ENCODE assay signal across 20 mouse cellular contexts in genomic region chr7:91443377-91443714, GRCm38 (mm10).
DNase-seq lines count a peak whose midpoint lies in the region; ATAC-seq lines count a peak whose summit lies in the region.
"Had no signal": no experiment of that assay in that cellular context is flagged by ENCODE, and none has a peak within 500 bp of the region (broad histone marks: within the 10 kb centered on the region; RNA-seq: fewer than 3 reads in every experiment).

No protein-coding gene starts in this region.

- no peak overlapping the region for H3K27ac ChIP-seq in neural tube, embryonic 11.5 days (ENCODE audit: low read depth, low read length)
- H3K27ac ChIP-seq in hindbrain, embryonic 11.5 days (ENCODE audit: low read depth, low read length): no peak overlapping the region
- peak overlapping the region; percentile 78 for H3K27ac ChIP-seq in midbrain, embryonic 13.5 days
- H3K27ac ChIP-seq in neural tube, embryonic 15.5 days (replicated peaks): peak overlapping the region; percentile 29
- H3K27ac ChIP-seq: embryonic facial prominence, embryonic 15.5 days had no signal

- H3K4me1 ChIP-seq in neural tube, embryonic 11.5 days (ENCODE audit: control insufficient read depth, insufficient read depth, low read length): no peaks in the 10 kb centered on the region
- H3K4me1 ChIP-seq in hindbrain, embryonic 11.5 days (replicated peaks; ENCODE audit: control insufficient read depth, insufficient read depth, low read length): no peaks in the 10 kb centered on the region
- H3K4me1 ChIP-seq in midbrain, embryonic 13.5 days (replicated peaks): peaks cover 17% of the 10 kb centered on the region
- H3K4me1 ChIP-seq in neural tube, embryonic 15.5 days: peaks cover 9% of the 10 kb centered on the region
- H3K4me1 ChIP-seq: embryonic facial prominence, embryonic 15.5 days had no signal

- no peaks in the 10 kb centered on the region for H3K27me3 ChIP-seq in neural tube, embryonic 11.5 days (ENCODE audit: control insufficient read depth, insufficient read depth, low read length)
- H3K27me3 ChIP-seq in hindbrain, embryonic 11.5 days (ENCODE audit: control insufficient read depth, insufficient read depth, low read length): no peaks in the 10 kb centered on the region
- no peaks in the 10 kb centered on the region for H3K27me3 ChIP-seq in midbrain, embryonic 13.5 days
- H3K27me3 ChIP-seq in neural tube, embryonic 15.5 days (replicated peaks): no peaks in the 10 kb centered on the region
- H3K27me3 ChIP-seq: embryonic facial prominence, embryonic 15.5 days; Patski had no signal

- H3K36me3 ChIP-seq in neural tube, embryonic 11.5 days (ENCODE audit: control insufficient read depth, insufficient read depth, low read length): no peaks in the 10 kb centered on the region
- H3K36me3 ChIP-seq in hindbrain, embryonic 11.5 days (ENCODE audit: control insufficient read depth, insufficient read depth, low read length): no peaks in the 10 kb centered on the region
- H3K36me3 ChIP-seq in midbrain, embryonic 13.5 days: no peaks in the 10 kb centered on the region
- H3K36me3 ChIP-seq in neural tube, embryonic 15.5 days: no peaks in the 10 kb centered on the region
- H3K36me3 ChIP-seq: embryonic facial prominence, embryonic 15.5 days had no signal

- no peak overlapping the region for H3K9ac ChIP-seq in neural tube, embryonic 11.5 days (ENCODE audit: low read length)
- H3K9ac ChIP-seq in hindbrain, embryonic 11.5 days (ENCODE audit: low read depth, low read length): no peak overlapping the region
- no peak overlapping the region for H3K9ac ChIP-seq in midbrain, embryonic 13.5 days (replicated peaks)
- H3K9ac ChIP-seq in neural tube, embryonic 15.5 days (replicated peaks): no peak overlapping the region
- H3K9ac ChIP-seq: embryonic facial prominence, embryonic 15.5 days had no signal

- H3K9me3 ChIP-seq in neural tube, embryonic 11.5 days (ENCODE audit: control insufficient read depth, low read length): no peaks in the 10 kb centered on the region
- H3K9me3 ChIP-seq in hindbrain, embryonic 11.5 days (ENCODE audit: control insufficient read depth, low read length): no peaks in the 10 kb centered on the region
- no peaks in the 10 kb centered on the region for H3K9me3 ChIP-seq in midbrain, embryonic 13.5 days
- H3K9me3 ChIP-seq in neural tube, embryonic 15.5 days (replicated peaks): no peaks in the 10 kb centered on the region
- H3K9me3 ChIP-seq: embryonic facial prominence, embryonic 15.5 days had no signal

- no peak overlapping the region for H3K4me2 ChIP-seq in neural tube, embryonic 11.5 days (ENCODE audit: low read depth)
- no peak overlapping the region for H3K4me2 ChIP-seq in hindbrain, embryonic 11.5 days (replicated peaks; ENCODE audit: low read depth, low read length)
- peak overlapping the region; percentile 6; the same call in 1 of the 2 replicates for H3K4me2 ChIP-seq in midbrain, embryonic 13.5 days (replicated peaks)
- H3K4me2 ChIP-seq in neural tube, embryonic 15.5 days: peak overlapping the region; percentile 28; the same call in 1 of the 2 replicates
- H3K4me2 ChIP-seq: embryonic facial prominence, embryonic 15.5 days had no signal

- WGBS in neural tube, embryonic 11.5 days: 72% methylated on average over 5 of the region's 5 CpGs
- WGBS in hindbrain, embryonic 11.5 days: 60% methylated on average over 5 of the region's 5 CpGs
- WGBS in midbrain, embryonic 13.5 days: 47% methylated on average over 5 of the region's 5 CpGs
- WGBS in neural tube, embryonic 15.5 days: 52% methylated on average over 5 of the region's 5 CpGs

- ATAC-seq in neural tube, embryonic 11.5 days (ENCODE audit: insufficient read depth, low FRiP score, low TSS enrichment): 0 out of 2 replicates have a peak, but pooled peaks have one; percentile 3
- peak; percentile 36 for ATAC-seq in hindbrain, embryonic 11.5 days (ENCODE audit: low FRiP score)
- peak; percentile 21; the same call in 1 of the 2 replicates for ATAC-seq in midbrain, embryonic 13.5 days
- peak; percentile 37; the same call in 1 of the 2 replicates for ATAC-seq in neural tube, embryonic 15.5 days (ENCODE audit: low FRiP score)
- ATAC-seq: activated CD4-positive, CD25-positive, alpha-beta regulatory T cell, adult 4 months; inflammation-experienced regulatory T-cells, adult 6 months; Patski had no signal

- no peak for DNase-seq in neural tube, embryonic 11.5 days (ENCODE audit: low spot score)
- DNase-seq in neural tube, embryonic 10.5 days (ENCODE audit: extremely low spot score, low spot score): no peak
- DNase-seq in hindbrain, embryonic 11.5 days (ENCODE audit: low spot score): peak; percentile 6
- no peak for DNase-seq in urinary bladder, postnatal 10 days (ENCODE audit: low spot score)
- no peak for DNase-seq in kidney, adult 9 months
- DNase-seq in testis, postnatal 10 days (ENCODE audit: low spot score): no peak
- DNase-seq: adrenal gland, postnatal 25 days; cerebellum, adult 9-10 months; gastrocnemius, postnatal 36 days; kidney, postnatal 4 days; left cerebral cortex, postnatal 4 days; lung, adult 2 months; lung, postnatal 36 days; thymus, postnatal 14 days had no signal

- H3K4me3 ChIP-seq in neural tube, embryonic 11.5 days (ENCODE audit: low read depth, low read length): no peak overlapping the region
- no peak overlapping the region for H3K4me3 ChIP-seq in hindbrain, embryonic 11.5 days (ENCODE audit: low read depth, low read length)
- H3K4me3 ChIP-seq in midbrain, embryonic 13.5 days (replicated peaks): no peak overlapping the region
- H3K4me3 ChIP-seq in neural tube, embryonic 15.5 days (replicated peaks): no peak overlapping the region
- H3K4me3 ChIP-seq: embryonic facial prominence, embryonic 15.5 days had no signal

Comparison
In these comparisons a context has a peak if more than half of its experiments do, and no peak if none do; other contexts are left out.
1. H3K27ac ChIP-seq: peak in midbrain, embryonic 13.5 days (single experiment) and neural tube, embryonic 15.5 days (single experiment); none in neural tube, embryonic 11.5 days (single experiment) and hindbrain, embryonic 11.5 days (single experiment).
2. H3K4me2 ChIP-seq: peak in midbrain, embryonic 13.5 days (single experiment) and neural tube, embryonic 15.5 days (single experiment); none in neural tube, embryonic 11.5 days (single experiment) and hindbrain, embryonic 11.5 days (single experiment).
3. Peak in every context shown above with its lines, with median percentiles within 50 percentile points of each other: ATAC-seq.